Mouse (Mus musculus) CH12.LX (cell line): ENCODE data around the gene Chil4. TPM values are rescaled to one million over a fixed set of nuclear protein-coding genes. Genes with fewer than 3 reads are reported as not detected.
"Not testable (repeated sequence)": the region's sequence is repeated elsewhere in the genome, so short reads cannot be mapped to it uniquely, and the experiment has no call there.

Experiments used
- DNase-seq: peaks from one replicate; pipeline ENCODE4 v3.0.0-alpha.2; 2013; ENCODE audit errors: extremely low read depth
- H3K27ac ChIP-seq: 2 replicates; pipeline ENCODE4 v1.5.1; 2012; ENCODE audit warnings: low read depth, mild to moderate bottlenecking, control low read depth, moderate library complexity; ENCODE audit not compliant: insufficient read depth
- H3K27me3 ChIP-seq: replicated peaks from 2 replicates; pipeline ENCODE3; 2012; ENCODE audit warnings: inconsistent platforms
- H3K36me3 ChIP-seq, 2 experiments: replicated peaks in 1 of 2; 2 replicates each; pipeline versions ENCODE3 to v1.6.1; 2012; ENCODE audit warnings: inconsistent platforms in 1 of 2, low read length in 1 of 2, mild to moderate bottlenecking in 1 of 2, mixed read lengths in 1 of 2, moderate library complexity in 1 of 2; ENCODE audit not compliant: control insufficient read depth in 1 of 2, insufficient read depth in 1 of 2
- H3K4me1 ChIP-seq, 2 experiments: 2 replicates each; pipeline ENCODE4 v1.6.1; 2012; ENCODE audit warnings: inconsistent platforms in 1 of 2, moderate library complexity in 1 of 2; ENCODE audit not compliant: insufficient read depth in 2 of 2, control insufficient read depth in 1 of 2
- H3K4me2 ChIP-seq: 2 replicates; pipeline ENCODE4 v1.6.1; 2012; ENCODE audit warnings: low read depth, mild to moderate bottlenecking, control low read depth; ENCODE audit not compliant: poor library complexity, insufficient read depth, severe bottlenecking
- H3K4me3 ChIP-seq, 3 experiments: fragments of 150-350 bp in 1 of 3; sonication (generic) in 1 of 3; replicated peaks in 1 of 3; 2 replicates each; pipeline versions ENCODE3 to v1.5.1; 2011 to 2012; ENCODE audit warnings: low read depth in 2 of 3, low read length in 2 of 3, mild to moderate bottlenecking in 2 of 3, moderate library complexity in 2 of 3, control low read depth in 1 of 3, improper control_type of control experiment in 1 of 3, inconsistent platforms in 1 of 3, mixed read lengths in 1 of 3; ENCODE audit not compliant: poor library complexity in 1 of 3
- H3K79me2 ChIP-seq: replicated peaks from 2 replicates; pipeline ENCODE4 v1.6.1; 2012; ENCODE audit warnings: mild to moderate bottlenecking, moderate library complexity; ENCODE audit not compliant: control insufficient read depth, poor library complexity, insufficient read depth, severe bottlenecking; ENCODE audit errors: extremely low read depth
- H3K9ac ChIP-seq: 2 replicates; pipeline ENCODE4 v1.6.1; 2012; ENCODE audit warnings: low read depth, mild to moderate bottlenecking, control low read depth, moderate library complexity; ENCODE audit not compliant: insufficient read depth
- H3K9me3 ChIP-seq: replicated peaks from 2 replicates; pipeline ENCODE3; 2012; ENCODE audit warnings: low read length, inconsistent platforms, mixed read lengths
- CHD1 ChIP-seq: IDR thresholded peaks from 2 replicates; pipeline ENCODE4 v1.6.1; 2012; ENCODE audit warnings: low read depth, low read length, improper control_type of control experiment, inconsistent platforms
- ELF1 ChIP-seq: IDR thresholded peaks from 2 replicates; pipeline ENCODE4 v1.6.1; 2014; ENCODE audit warnings: low read depth, mild to moderate bottlenecking, inconsistent platforms, low read length, improper control_type of control experiment
- EP300 ChIP-seq: IDR thresholded peaks from 2 replicates; pipeline ENCODE4 v1.6.1; 2011; ENCODE audit warnings: low read length, improper control_type of control experiment
- IRF4 ChIP-seq: IDR thresholded peaks from 2 replicates; pipeline ENCODE4 v1.6.1; 2014; ENCODE audit warnings: low read depth, mild to moderate bottlenecking, inconsistent platforms, low read length, improper control_type of control experiment
- JUND ChIP-seq: conservative IDR thresholded peaks from 2 replicates; pipeline ENCODE4 v1.6.1; 2011; ENCODE audit warnings: low read depth, low read length, improper control_type of control experiment
- MAFK ChIP-seq: IDR thresholded peaks from 2 replicates; pipeline ENCODE4 v1.6.1; 2011; ENCODE audit warnings: low read length, improper control_type of control experiment; ENCODE audit not compliant: insufficient replicate concordance
- MXI1 ChIP-seq: IDR thresholded peaks from 2 replicates; pipeline ENCODE4 v1.6.1; 2011; ENCODE audit warnings: mild to moderate bottlenecking, low read depth, low read length, improper control_type of control experiment
- NELFE ChIP-seq: IDR thresholded peaks from 2 replicates; pipeline ENCODE4 v1.6.1; 2011; ENCODE audit warnings: low read depth, low read length, improper control_type of control experiment
- RAD21 ChIP-seq: IDR thresholded peaks from 2 replicates; pipeline ENCODE4 v1.6.1; 2011; ENCODE audit warnings: low read depth, mild to moderate bottlenecking, low read length, improper control_type of control experiment, moderate library complexity
- TCF12 ChIP-seq: IDR thresholded peaks from 2 replicates; pipeline ENCODE4 v1.6.1; 2014; ENCODE audit warnings: low read depth, mild to moderate bottlenecking, inconsistent platforms, low read length, improper control_type of control experiment
- USF1 ChIP-seq: IDR thresholded peaks from 2 replicates; pipeline ENCODE4 v1.6.1; 2014; ENCODE audit warnings: low read depth, mild to moderate bottlenecking, inconsistent platforms, low read length, improper control_type of control experiment
- ZKSCAN1 ChIP-seq: IDR thresholded peaks from 2 replicates; pipeline ENCODE4 v1.6.1; 2012; ENCODE audit warnings: low read depth, inconsistent platforms, low read length, improper control_type of control experiment, borderline replicate concordance
- ZMIZ1 ChIP-seq: IDR thresholded peaks from 2 replicates; pipeline ENCODE4 v1.6.1; 2012; ENCODE audit warnings: low read depth, mild to moderate bottlenecking, inconsistent platforms, low read length, improper control_type of control experiment
- ZNF384 ChIP-seq: IDR thresholded peaks from 2 replicates; pipeline ENCODE4 v1.6.1; 2012; ENCODE audit warnings: low read depth, low read length, improper control_type of control experiment, inconsistent platforms
- dilution Hi-C: fragments of 300-500 bp; cut with MboI; formaldehyde crosslinking; loops from 2 replicates; pipeline ENCODE4 v1.14.3; 2020; ENCODE audit warnings: low sequenced_read_pairs; ENCODE audit not compliant: extremely low pct_unique_long_range_greater_than_20kb, extremely low pct_ligation_motif_present
- in situ Hi-C: fragments of 300-500 bp; cut with MboI; formaldehyde crosslinking; loops from 3 replicates; pipeline ENCODE4 v1.14.3; 2019; ENCODE audit warnings: low sequenced_read_pairs, low pct_ligation_motif_present, low pct_unique_long_range_greater_than_20kb, mixed read lengths
- polyA plus RNA-seq: library from polyadenylated mRNA; unstranded; fragments of >175 nt; gene quantifications from 2 replicates; pipeline ENCODE4 v1.2.1, GENCODE M21; 2012; ENCODE audit warnings: low read depth; ENCODE audit not compliant: insufficient read length
- total RNA-seq, 2 experiments: library from RNA; depleted of rRNA; stranded (reverse); fragments of 300-350 nt in 1 of 2; fragments of >200 nt in 1 of 2; gene quantifications; 2 replicates each; pipeline ENCODE4 v1.2.3; 2012 to 2014

Chil4 gene
- total and polyA plus RNA-seq, 3 experiments = not detected

GRCm38 (mm10) chr3:106177509-106178189 lies 41.7 kb downstream of the Chil4 start:
- dilution Hi-C loops = no loop called here
- no peak overlapping the region for H3K27ac ChIP-seq
- TF ChIP-seq EP300 (no peak), JUND (no peak), ZMIZ1 (no peak), ZNF384 (no peak), CHD1 (no peak), MAFK (no peak), ELF1 (no peak), IRF4 (no peak), USF1 (no peak), ZKSCAN1 (no peak), TCF12 (no peak), MXI1 (no peak), RAD21 (no peak), NELFE (no peak)

GRCm38 (mm10) chr3:106174971-106175370 lies 44.3 kb downstream of the Chil4 start:
- H3K4me3 ChIP-seq, dilution Hi-C loops, in situ Hi-C loops: not testable (repeated sequence)

More at GRCm38 (mm10) chr3:106177509-106178189, 41.7 kb downstream of the Chil4 start:
- H3K36me3 ChIP-seq = no peaks in the 10 kb centered on the region
- no peaks in the 10 kb centered on the region for H3K79me2 ChIP-seq
- in situ Hi-C loops = no loop called here
- no peak overlapping the region for H3K4me3 ChIP-seq
- H3K4me2 ChIP-seq = no peak overlapping the region
- peaks cover 0 to 5% of the 10 kb centered on the region in 2 experiments; a peak in 1 of 4 replicates for H3K4me1 ChIP-seq
- H3K9ac ChIP-seq = no peak overlapping the region
- no peaks in the 10 kb centered on the region for H3K9me3 ChIP-seq
- DNase-seq = no peak
- H3K27me3 ChIP-seq = no peaks in the 10 kb centered on the region

GRCm38 (mm10) chr3:106172506-106172905 lies 46.8 kb downstream of the Chil4 start:
- H3K4me1 ChIP-seq, dilution Hi-C loops, in situ Hi-C loops: not testable (repeated sequence)

More at GRCm38 (mm10) chr3:106174971-106175370, 44.3 kb downstream of the Chil4 start:
- peak overlapping the region; percentile 44; the same call in 1 of the 2 replicates for H3K4me2 ChIP-seq
- not testable (repeated sequence) for H3K36me3 ChIP-seq, H3K9ac ChIP-seq, H3K27ac ChIP-seq, H3K9me3 ChIP-seq, H3K79me2 ChIP-seq, H3K4me1 ChIP-seq, DNase-seq, H3K27me3 ChIP-seq

More at GRCm38 (mm10) chr3:106172506-106172905, 46.8 kb downstream of the Chil4 start:
- H3K4me3 ChIP-seq, H3K79me2 ChIP-seq, H3K36me3 ChIP-seq, H3K9ac ChIP-seq, H3K27ac ChIP-seq, H3K4me2 ChIP-seq, H3K27me3 ChIP-seq, H3K9me3 ChIP-seq, DNase-seq: not testable (repeated sequence)
